Mouse (Mus musculus) cerebellum, adult 2 months (tissue): ENCODE measurements around the gene Cfap61.

ENCODE experiments used
- CTCF ChIP-seq: fragments of 200-500 bp; IDR thresholded peaks from 2 replicates; pipeline ENCODE4 v1.5.1; 2011; ENCODE audit warnings: low read depth, mild to moderate bottlenecking, control low read depth, low read length, moderate library complexity, borderline replicate concordance; ENCODE audit not compliant: insufficient read depth
- POLR2A ChIP-seq: fragments of 200-500 bp; IDR thresholded peaks from 2 replicates; pipeline ENCODE4 v1.6.1; 2011; ENCODE audit warnings: low read length, control low read depth, borderline replicate concordance; ENCODE audit not compliant: insufficient read depth

DNA sequence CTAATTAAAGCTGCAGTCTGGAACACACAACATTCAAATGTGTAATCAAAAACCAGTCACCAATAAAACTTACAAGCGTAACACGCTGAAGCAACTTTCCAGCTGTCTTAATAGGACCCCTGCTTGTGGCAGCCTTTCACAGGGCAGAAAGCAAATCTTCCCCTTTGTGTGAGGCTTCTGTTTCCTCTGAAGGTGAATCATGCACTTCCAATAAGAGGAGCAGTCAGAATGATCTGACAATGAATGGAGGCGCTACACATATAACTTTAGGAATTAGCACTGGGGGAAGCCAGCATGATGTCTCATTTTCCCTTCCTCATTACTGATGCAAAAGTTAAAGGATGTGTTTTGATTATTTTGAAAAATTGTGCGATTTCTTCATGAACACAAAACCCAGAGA lies 326.6 kb downstream of the Cfap61 start:
- TF ChIP-seq CTCF (no peak), POLR2A (no peak)
